Mouse (Mus musculus) embryonic facial prominence, embryonic 11.5 days (tissue): Measurements from ENCODE around the gene Aicda. TPM values are rescaled to one million over a fixed set of nuclear protein-coding genes. Genes with fewer than 3 reads are reported as not detected.

Source experiments
- ATAC-seq: fragments of 200-750 bp; cut with Nextera tagmentation; replicated peaks from 2 replicates; pipeline ENCODE4 v1.8.0; 2017; ENCODE audit warnings: low read depth; ENCODE audit not compliant: insufficient number of reproducible peaks, low FRiP score, low TSS enrichment
- DNase-seq: peaks from one replicate; pipeline ENCODE4 v3.0.0-alpha.2; 2015; ENCODE audit warnings: low spot score
- H3K27ac ChIP-seq: fragments of 300-500 bp; sonication (generic); replicated peaks from 2 replicates; pipeline ENCODE4 v1.5.1; 2014; ENCODE audit warnings: mild to moderate bottlenecking, low read depth, low read length, control low read depth
- H3K27me3 ChIP-seq: fragments of 300-500 bp; sonication (generic); 2 replicates; pipeline ENCODE4 v1.6.1; 2014; ENCODE audit warnings: mild to moderate bottlenecking, low read length, moderate library complexity, mixed read lengths; ENCODE audit not compliant: control insufficient read depth, insufficient read depth
- H3K36me3 ChIP-seq: fragments of 300-500 bp; sonication (generic); replicated peaks from 2 replicates; pipeline ENCODE4 v1.6.1; 2014; ENCODE audit warnings: low read depth, mild to moderate bottlenecking, low read length, moderate library complexity, mixed read lengths; ENCODE audit not compliant: control insufficient read depth, insufficient read depth
- H3K4me1 ChIP-seq: fragments of 300-500 bp; sonication (generic); 2 replicates; pipeline ENCODE4 v1.6.1; 2014; ENCODE audit warnings: low read length, mixed read lengths; ENCODE audit not compliant: control insufficient read depth, insufficient read depth
- H3K4me2 ChIP-seq: fragments of 300-500 bp; sonication (generic); 2 replicates; pipeline ENCODE4 v1.6.1; 2014; ENCODE audit warnings: low read depth, mild to moderate bottlenecking, control low read depth, low read length, moderate library complexity
- H3K4me3 ChIP-seq: fragments of 300-500 bp; sonication (generic); 2 replicates; pipeline ENCODE4 v1.5.1; 2014; ENCODE audit warnings: low read depth, low read length, control low read depth
- H3K9ac ChIP-seq: fragments of 300-500 bp; sonication (generic); replicated peaks from 2 replicates; pipeline ENCODE4 v1.6.1; 2014; ENCODE audit warnings: mild to moderate bottlenecking, control low read depth, low read length
- H3K9me3 ChIP-seq: fragments of 300-500 bp; sonication (generic); replicated peaks from 2 replicates; pipeline ENCODE4 v1.6.1; 2016; ENCODE audit warnings: mild to moderate bottlenecking, low read length, inconsistent platforms, mixed read lengths; ENCODE audit not compliant: control insufficient read depth
- WGBS: fragments of 180-500 bp; shearing (Covaris S2); extraction: QIAGEN DNeasy Blood & Tissue Kit; methylation state at CpG from one replicate; pipeline ENCODE4 v1.1.7; 2014; 5-methylcytosine and 5-hydroxymethylcytosine counted together
- polyA plus RNA-seq: library from polyadenylated mRNA; unstranded; fragments of >200 nt; fragmentation: Nextera tagmentation; extraction: Ambion mirVana; gene quantifications from 2 replicates; pipeline ENCODE4 v1.2.1, GENCODE M21; 2014

The Aicda gene
- polyA plus RNA-seq, 1 experiment from 2014 or later: not detected

- Histone ChIP-seq H3K9me3 (no peaks in the 10 kb centered on the region), H3K27me3 (no peaks in the 10 kb centered on the region), H3K36me3 (no peaks in the 10 kb centered on the region), H3K27ac (no peak overlapping the region), H3K4me1 (no peaks in the 10 kb centered on the region), H3K4me2 (no peak overlapping the region), H3K4me3 (no peak overlapping the region), H3K9ac (no peak overlapping the region)
- DNase-seq (peak; percentile 61), ATAC-seq (no peak)
- 36% methylated on average over 2 of the region's 2 CpGs for WGBS
These were observed 34.2 kb upstream of the Aicda start for GRCm38 (mm10) chr6:122519384-122519783.

- ATAC-seq: no peak
- peak; percentile 68 for DNase-seq
- Histone ChIP-seq H3K4me1 (no peaks in the 10 kb centered on the region), H3K9ac (no peak overlapping the region), H3K9me3 (no peaks in the 10 kb centered on the region), H3K27ac (no peak overlapping the region), H3K36me3 (no peaks in the 10 kb centered on the region), H3K4me2 (no peak overlapping the region), H3K27me3 (no peaks in the 10 kb centered on the region), H3K4me3 (no peak overlapping the region)
- WGBS: 66% methylated on average over 9 of the region's 9 CpGs
These were observed 31.0 kb upstream of the Aicda start for GRCm38 (mm10) chr6:122522595-122522994.

GRCm38 (mm10) chr6:122523289-122523688, 30.3 kb upstream of the Aicda start:
- Histone ChIP-seq H3K4me1 (no peaks in the 10 kb centered on the region), H3K9me3 (no peaks in the 10 kb centered on the region), H3K4me2 (no peak overlapping the region), H3K27me3 (no peaks in the 10 kb centered on the region), H3K27ac (no peak overlapping the region), H3K36me3 (no peaks in the 10 kb centered on the region), H3K4me3 (no peak overlapping the region), H3K9ac (no peak overlapping the region)
- DNase-seq: no peak
- 0 out of 2 replicates have a peak, but pooled peaks have one; percentile 17 for ATAC-seq
- WGBS: 85% methylated on average over 8 of the region's 8 CpGs

GRCm38 (mm10) chr6:122527596-122527995, 26.0 kb upstream of the Aicda start:
- H3K4me1 ChIP-seq: no peaks in the 10 kb centered on the region
- no peaks in the 10 kb centered on the region for H3K36me3 ChIP-seq
- no peak overlapping the region for H3K27ac ChIP-seq
- H3K27me3 ChIP-seq: no peaks in the 10 kb centered on the region
- ATAC-seq: no peak
- no peak overlapping the region for H3K4me3 ChIP-seq
- H3K9ac ChIP-seq: no peak overlapping the region
- 63% methylated on average over 12 of the region's 12 CpGs for WGBS
- no peak overlapping the region for H3K4me2 ChIP-seq
- no peaks in the 10 kb centered on the region for H3K9me3 ChIP-seq
- no peak for DNase-seq

GRCm38 (mm10) chr6:122528136-122528535, 25.5 kb upstream of the Aicda start:
- ATAC-seq (no peak), DNase-seq (no peak)
- H3K9me3 ChIP-seq: no peaks in the 10 kb centered on the region
- H3K4me3 ChIP-seq: no peak overlapping the region
- 77% methylated on average over 11 of the region's 11 CpGs for WGBS
- no peak overlapping the region for H3K27ac ChIP-seq
- no peaks in the 10 kb centered on the region for H3K36me3 ChIP-seq
- H3K9ac ChIP-seq: no peak overlapping the region
- no peak overlapping the region for H3K4me2 ChIP-seq
- no peaks in the 10 kb centered on the region for H3K4me1 ChIP-seq
- H3K27me3 ChIP-seq: no peaks in the 10 kb centered on the region

GRCm38 (mm10) chr6:122531466-122532174, 22.0 kb upstream of the Aicda start:
- Histone ChIP-seq H3K4me2 (no peak overlapping the region), H3K9me3 (no peaks in the 10 kb centered on the region), H3K36me3 (no peaks in the 10 kb centered on the region), H3K9ac (no peak overlapping the region), H3K4me1 (no peaks in the 10 kb centered on the region), H3K4me3 (no peak overlapping the region), H3K27ac (no peak overlapping the region), H3K27me3 (no peaks in the 10 kb centered on the region)
- ATAC-seq (no peak), DNase-seq (peak; percentile 40)
- whole genome bisulfite sequencing: 61% methylated on average over 8 of the region's 8 CpGs

GRCm38 (mm10) chr6:122532883-122533302, 20.7 kb upstream of the Aicda start:
- no peaks in the 10 kb centered on the region for H3K27me3 ChIP-seq
- DNase-seq (no peak), ATAC-seq (0 out of 2 replicates have a peak, but pooled peaks have one; percentile 50)
- H3K27ac ChIP-seq: no peak overlapping the region
- no peak overlapping the region for H3K4me3 ChIP-seq
- H3K4me2 ChIP-seq: no peak overlapping the region
- no peaks in the 10 kb centered on the region for H3K36me3 ChIP-seq
- H3K4me1 ChIP-seq: no peaks in the 10 kb centered on the region
- no peak overlapping the region for H3K9ac ChIP-seq
- no peaks in the 10 kb centered on the region for H3K9me3 ChIP-seq
- 10% methylated on average over 4 of the region's 4 CpGs for WGBS

- WGBS: 30% methylated on average over 3 of the region's 3 CpGs
- H3K36me3 ChIP-seq: no peaks in the 10 kb centered on the region
- no peaks in the 10 kb centered on the region for H3K4me1 ChIP-seq
- H3K9me3 ChIP-seq: no peaks in the 10 kb centered on the region
- no peak overlapping the region for H3K27ac ChIP-seq
- no peak overlapping the region for H3K4me2 ChIP-seq
- DNase-seq (no peak), ATAC-seq (no peak)
- no peak overlapping the region for H3K4me3 ChIP-seq
- no peaks in the 10 kb centered on the region for H3K27me3 ChIP-seq
- H3K9ac ChIP-seq: no peak overlapping the region
These were observed 19.6 kb upstream of the Aicda start for GRCm38 (mm10) chr6:122534032-122534431.
